Mouse (Mus musculus): Measurements from ENCODE around the gene Slc43a1. TPM values are rescaled to one million over a fixed set of nuclear protein-coding genes. Genes with fewer than 3 reads are reported as not detected.

The Slc43a1 gene
- polyA plus RNA-seq, 1 experiment from 2014 or later, result 41.0 TPM

- DNase-seq (ENCODE audit: low spot score), result no peak
- H3K9me3 ChIP-seq, result no peaks in the 10 kb centered on the region
- H3K4me1 ChIP-seq, result peaks cover 44% of the 10 kb centered on the region
- peak overlapping the region; percentile 45 for H3K4me3 ChIP-seq
- H3K27me3 ChIP-seq (ENCODE audit: insufficient read depth, poor library complexity, severe bottlenecking), result peaks cover 99% of the 10 kb centered on the region
- no peaks in the 10 kb centered on the region for H3K36me3 ChIP-seq
- peak overlapping the region; percentile 47; the same call in 1 of the 2 replicates for H3K27ac ChIP-seq
- WGBS, result 3% methylated on average over 6 of the region's 6 CpGs
Measured at GRCm38 (mm10) chr2:84883084-84883483, 44.4 kb downstream of the Slc43a1 start.

GRCm38 (mm10) chr2:84883530-84883929 is 44.9 kb downstream of the Slc43a1 start:
- no peaks in the 10 kb centered on the region for H3K36me3 ChIP-seq
- peak overlapping the region; percentile 47; the same call in 1 of the 2 replicates for H3K27ac ChIP-seq
- no peak for DNase-seq (ENCODE audit: low spot score)
- H3K4me3 ChIP-seq, result peak overlapping the region; percentile 45
- peaks cover 99% of the 10 kb centered on the region for H3K27me3 ChIP-seq (ENCODE audit: insufficient read depth, poor library complexity, severe bottlenecking)
- peaks cover 47% of the 10 kb centered on the region for H3K4me1 ChIP-seq
- no peaks in the 10 kb centered on the region for H3K9me3 ChIP-seq
- WGBS, result 6% methylated on average over 11 of the region's 11 CpGs

DNA sequence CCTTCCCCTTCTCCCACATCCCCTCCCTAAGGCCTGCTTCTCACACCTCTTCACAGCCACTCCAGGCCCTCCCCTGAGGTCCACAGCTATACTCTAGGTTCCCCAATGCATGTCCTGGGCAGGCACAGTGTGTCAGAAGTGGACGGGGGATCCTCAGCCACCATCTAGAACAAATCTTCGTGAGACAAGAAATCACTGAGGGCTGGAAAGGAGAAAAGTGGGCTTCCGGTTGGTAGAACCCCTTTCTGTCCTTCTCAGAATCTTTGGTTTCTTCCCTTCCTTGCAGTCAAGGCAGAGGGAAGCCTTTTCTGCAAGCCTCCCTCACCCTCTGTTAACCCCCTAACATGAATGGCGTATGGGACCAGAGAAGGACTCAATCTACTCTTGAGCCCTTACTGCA is 45.3 kb downstream of the Slc43a1 start:
- Histone ChIP-seq H3K27me3 (ENCODE audit: insufficient read depth, poor library complexity, severe bottlenecking) (peaks cover 99% of the 10 kb centered on the region), H3K9me3 (no peaks in the 10 kb centered on the region), H3K27ac (0 out of 2 replicates have a peak overlapping the region, but pooled peaks have one; percentile 47), H3K4me1 (peaks cover 52% of the 10 kb centered on the region), H3K36me3 (no peaks in the 10 kb centered on the region), H3K4me3 (0 out of 2 replicates have a peak overlapping the region, but pooled peaks have one; percentile 45)
- no peak for DNase-seq (ENCODE audit: low spot score)
- 49% methylated on average over 4 of the region's 4 CpGs for WGBS

DNA sequence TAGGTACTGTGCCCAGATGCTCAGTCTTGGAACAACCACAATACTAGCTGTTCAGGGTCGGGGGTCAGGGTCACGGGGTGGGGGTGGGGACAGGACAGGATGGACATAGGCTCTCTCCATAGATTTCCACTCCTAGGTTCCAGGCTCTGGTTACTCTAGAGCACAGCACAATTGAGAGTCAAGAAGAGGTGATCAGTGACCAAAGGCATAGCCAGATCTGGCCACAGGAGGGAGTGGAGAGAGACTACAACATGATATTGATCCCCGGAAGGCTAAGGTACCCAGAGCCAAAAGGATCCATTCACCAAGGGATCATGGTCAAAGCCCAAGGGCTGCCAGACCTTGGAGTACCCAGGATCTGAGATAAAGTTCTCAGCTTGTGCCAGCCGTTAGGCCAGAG is 46.0 kb downstream of the Slc43a1 start:
- Histone ChIP-seq H3K36me3 (no peaks in the 10 kb centered on the region), H3K9me3 (no peaks in the 10 kb centered on the region), H3K4me3 (no peak overlapping the region), H3K4me1 (peaks cover 58% of the 10 kb centered on the region), H3K27ac (no peak overlapping the region), H3K27me3 (ENCODE audit: insufficient read depth, poor library complexity, severe bottlenecking) (peaks cover 100% of the 10 kb centered on the region)
- DNase-seq (ENCODE audit: low spot score), result no peak
- WGBS, result 34% methylated on average over 4 of the region's 4 CpGs

DNA sequence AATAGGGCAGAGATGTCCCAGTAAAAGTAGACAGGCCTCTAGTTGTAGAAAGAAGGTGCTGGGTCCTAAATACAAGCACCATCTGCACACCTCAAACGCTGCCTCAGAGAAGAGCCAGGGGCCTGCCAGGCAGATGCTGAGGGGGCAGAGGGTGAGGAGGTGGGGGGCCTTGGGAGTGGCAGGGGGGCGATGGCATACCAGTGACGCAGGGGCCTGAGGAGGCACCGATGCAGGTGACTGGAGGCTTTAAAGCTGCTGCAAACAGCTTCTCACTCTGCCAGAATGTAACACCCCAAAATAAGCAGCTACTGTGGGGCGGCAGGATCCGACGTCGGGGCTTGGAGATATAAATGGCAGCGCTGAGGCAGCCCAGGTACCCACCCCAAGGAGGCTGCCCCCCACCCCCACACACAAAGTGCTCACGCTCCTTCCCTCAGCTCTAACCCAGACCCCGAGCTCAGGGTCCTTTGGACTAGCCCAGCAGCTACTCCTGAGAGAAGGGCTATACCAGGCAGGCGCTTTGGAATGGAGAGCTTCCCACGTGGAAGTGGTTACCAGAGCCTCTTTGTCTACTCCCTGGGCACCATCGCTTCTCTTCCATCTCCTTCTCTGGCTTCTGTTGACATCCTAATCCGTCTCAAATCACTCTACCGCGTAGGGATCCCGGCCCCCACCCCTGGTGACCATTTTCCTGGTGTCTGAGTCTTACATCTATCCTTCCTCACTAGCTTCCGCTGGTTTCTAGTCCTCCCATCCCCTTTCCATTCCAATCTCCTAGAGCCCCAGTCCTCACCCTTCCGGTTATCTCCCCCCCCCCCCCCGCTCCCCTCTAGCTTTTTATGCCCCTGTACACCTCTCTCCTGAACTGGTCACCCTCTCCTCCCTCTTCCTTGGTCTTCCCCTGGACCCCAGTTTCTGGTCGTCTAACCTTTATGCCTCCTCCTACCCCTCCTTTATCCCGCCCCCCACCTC is 46.7 kb downstream of the Slc43a1 start:
- WGBS, result 8% methylated on average over 22 of the region's 23 CpGs
- no peak for DNase-seq (ENCODE audit: low spot score)
- Histone ChIP-seq H3K27me3 (ENCODE audit: insufficient read depth, poor library complexity, severe bottlenecking) (peaks cover 94% of the 10 kb centered on the region), H3K27ac (no peak overlapping the region), H3K4me1 (peaks cover 58% of the 10 kb centered on the region), H3K4me3 (peak overlapping the region; percentile 64), H3K9me3 (no peaks in the 10 kb centered on the region), H3K36me3 (no peaks in the 10 kb centered on the region)

DNA sequence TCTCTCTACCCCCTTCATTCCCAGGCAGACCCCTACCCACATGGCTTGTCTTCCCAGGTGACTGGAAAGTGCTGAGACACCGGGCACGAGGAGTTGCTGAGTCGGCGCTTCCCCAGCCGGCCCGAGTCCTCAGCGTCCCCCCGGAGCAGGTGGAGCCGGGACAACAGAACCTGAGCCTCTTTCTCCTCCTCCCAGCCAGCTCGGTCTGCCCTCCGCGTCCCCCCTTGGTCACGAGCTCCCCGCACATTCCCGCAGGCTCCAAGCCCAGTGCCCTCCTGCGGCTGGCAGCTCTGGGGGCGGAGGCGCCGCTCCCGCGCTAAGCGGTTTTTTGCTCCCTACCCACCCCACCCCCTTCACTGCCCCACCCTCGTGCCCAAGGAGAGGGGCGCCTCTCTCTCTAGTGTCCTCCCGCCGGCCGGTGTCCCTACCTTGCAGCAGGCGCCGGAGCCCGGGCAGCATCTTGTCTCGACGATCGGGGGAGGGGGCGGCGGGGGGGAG is 47.6 kb downstream of the Slc43a1 start, which contains the start of gene Rtn4rl2:
Gene Rtn4rl2 (minus strand): TSS at position 477 of the 498 bp plus-strand sequence.
- no peak for DNase-seq (ENCODE audit: low spot score)
- peaks cover 58% of the 10 kb centered on the region for H3K4me1 ChIP-seq
- 1% methylated on average over 30 of the region's 35 CpGs for WGBS

GRCm38 (mm10) chr2:84886821-84887281 is 48.2 kb downstream of the Slc43a1 start:
- Histone ChIP-seq H3K4me1 (peaks cover 58% of the 10 kb centered on the region), H3K27me3 (ENCODE audit: insufficient read depth, poor library complexity, severe bottlenecking) (peaks cover 89% of the 10 kb centered on the region), H3K4me3 (peak overlapping the region; percentile 64), H3K36me3 (no peaks in the 10 kb centered on the region), H3K27ac (peak overlapping the region; percentile 44), H3K9me3 (no peaks in the 10 kb centered on the region)
- no peak for DNase-seq (ENCODE audit: low spot score)
- under 1% methylated on average over 36 of the region's 39 CpGs for WGBS

More for the DNA sequence above, 47.6 kb downstream of the Slc43a1 start, which contains the start of gene Rtn4rl2:
- Histone ChIP-seq H3K36me3 (no peaks in the 10 kb centered on the region), H3K27me3 (ENCODE audit: insufficient read depth, poor library complexity, severe bottlenecking) (peaks cover 93% of the 10 kb centered on the region), H3K27ac (peak within 1 kb of the TSS; percentile 44), H3K4me3 (peak within 1 kb of the TSS; percentile 64), H3K9me3 (no peaks in the 10 kb centered on the region)

DNA sequence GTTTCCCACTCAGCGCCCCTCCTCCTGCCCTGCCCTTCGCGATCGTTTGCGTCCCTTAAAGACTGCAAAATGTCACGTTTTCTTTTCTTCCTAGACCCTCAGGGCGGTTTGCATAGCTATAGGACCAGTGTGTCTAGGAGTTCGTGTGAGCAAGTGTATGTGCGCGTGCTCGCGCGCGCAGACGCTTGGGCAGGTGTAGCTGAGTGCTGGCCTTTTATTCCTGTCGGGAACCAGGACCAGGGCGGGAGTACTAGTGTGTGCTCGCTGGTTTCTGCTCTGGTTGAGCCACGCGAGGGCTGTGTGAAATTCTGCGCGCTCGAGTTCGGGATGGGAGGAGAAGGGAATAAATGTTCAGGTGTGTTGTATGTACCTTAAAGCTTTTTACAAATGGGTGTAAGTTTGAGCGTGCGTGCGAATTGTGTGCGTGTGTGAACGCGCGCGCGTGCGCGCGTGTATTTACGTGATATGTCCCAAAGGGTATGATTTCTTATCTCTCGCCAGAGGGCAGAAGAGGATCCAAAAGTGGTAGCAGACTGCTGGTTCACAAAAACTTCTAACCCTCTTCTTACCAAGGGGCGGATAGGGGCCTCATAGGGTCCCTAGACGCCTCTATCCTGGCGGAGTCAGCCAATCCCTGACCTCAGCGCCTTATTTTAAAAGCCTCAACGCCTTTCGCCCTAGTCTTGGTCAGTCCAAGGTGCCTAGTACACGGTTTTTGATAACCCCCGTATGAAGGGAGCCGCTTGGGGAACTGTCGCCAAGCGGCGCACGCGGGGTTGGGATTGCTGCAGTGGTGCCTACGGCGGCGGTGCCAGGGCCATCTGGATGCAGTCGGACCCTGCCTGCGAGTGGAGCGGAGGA is 49.0 kb downstream of the Slc43a1 start:
- peak; percentile 72 for DNase-seq (ENCODE audit: low spot score)
- Histone ChIP-seq H3K27me3 (ENCODE audit: insufficient read depth, poor library complexity, severe bottlenecking) (peaks cover 81% of the 10 kb centered on the region), H3K27ac (no peak overlapping the region), H3K4me1 (peaks cover 54% of the 10 kb centered on the region), H3K36me3 (no peaks in the 10 kb centered on the region), H3K4me3 (peak overlapping the region; percentile 64), H3K9me3 (no peaks in the 10 kb centered on the region)
- WGBS, result under 1% methylated on average over 58 of the region's 58 CpGs

GRCm38 (mm10) chr2:84888657-84889315 is 50.1 kb downstream of the Slc43a1 start:
- Histone ChIP-seq H3K9me3 (no peaks in the 10 kb centered on the region), H3K4me3 (peak overlapping the region; percentile 64), H3K27ac (no peak overlapping the region), H3K36me3 (no peaks in the 10 kb centered on the region), H3K27me3 (ENCODE audit: insufficient read depth, poor library complexity, severe bottlenecking) (peaks cover 69% of the 10 kb centered on the region), H3K4me1 (peaks cover 42% of the 10 kb centered on the region)
- 2% methylated on average over 28 of the region's 28 CpGs for WGBS
- peak; percentile 86 for DNase-seq (ENCODE audit: low spot score)

- peak; percentile 72 for DNase-seq (ENCODE audit: low spot score)
- no peaks in the 10 kb centered on the region for H3K36me3 ChIP-seq
- no peaks in the 10 kb centered on the region for H3K9me3 ChIP-seq
- H3K27ac ChIP-seq, result no peak overlapping the region
- peak overlapping the region; percentile 64 for H3K4me3 ChIP-seq
- 12% methylated on average over 14 of the region's 14 CpGs for WGBS
- peaks cover 42% of the 10 kb centered on the region for H3K4me1 ChIP-seq
- peaks cover 62% of the 10 kb centered on the region for H3K27me3 ChIP-seq (ENCODE audit: insufficient read depth, poor library complexity, severe bottlenecking)
Measured at GRCm38 (mm10) chr2:84889316-84890044, 50.8 kb downstream of the Slc43a1 start.

GRCm38 (mm10) chr2:84890045-84890340 is 51.3 kb downstream of the Slc43a1 start:
- Histone ChIP-seq H3K4me1 (peaks cover 42% of the 10 kb centered on the region), H3K4me3 (no peak overlapping the region), H3K36me3 (no peaks in the 10 kb centered on the region), H3K27ac (no peak overlapping the region), H3K27me3 (ENCODE audit: insufficient read depth, poor library complexity, severe bottlenecking) (peaks cover 57% of the 10 kb centered on the region), H3K9me3 (no peaks in the 10 kb centered on the region)
- 0% methylated on average over 5 of the region's 5 CpGs for WGBS
- peak; percentile 89 for DNase-seq (ENCODE audit: low spot score)
